Mouse (Mus musculus) midbrain, embryonic 14.5 days (tissue): ENCODE data around the gene Mypn. TPM values are rescaled to one million over a fixed set of nuclear protein-coding genes. Genes with fewer than 3 reads are reported as not detected.

ENCODE experiments used
- ATAC-seq: fragments of 200-750 bp; cut with Nextera tagmentation; 2 replicates; pipeline ENCODE4 v1.8.0; 2017; ENCODE audit warnings: moderate number of reproducible peaks, moderate library complexity; ENCODE audit not compliant: low FRiP score, low TSS enrichment
- DNase-seq: peaks from one replicate; pipeline ENCODE4 v3.0.0-alpha.2; 2015
- H3K27ac ChIP-seq: fragments of 300-500 bp; sonication (generic); replicated peaks from 2 replicates; pipeline ENCODE4 v1.5.1; 2014; ENCODE audit warnings: mild to moderate bottlenecking, low read depth, low read length, moderate library complexity
- H3K27me3 ChIP-seq: fragments of 300-500 bp; sonication (generic); 2 replicates; pipeline ENCODE4 v1.6.1; 2014; ENCODE audit warnings: low read length, control low read depth, mixed read lengths; ENCODE audit not compliant: control insufficient read depth, insufficient read depth
- H3K36me3 ChIP-seq: fragments of 300-500 bp; sonication (generic); 2 replicates; pipeline ENCODE4 v1.6.1; 2014; ENCODE audit warnings: low read length, control low read depth; ENCODE audit not compliant: control insufficient read depth, insufficient read depth
- H3K4me1 ChIP-seq: fragments of 300-500 bp; sonication (generic); 2 replicates; pipeline ENCODE4 v1.6.1; 2014; ENCODE audit warnings: mild to moderate bottlenecking, antibody characterized with exemption, low read length, control low read depth; ENCODE audit not compliant: control insufficient read depth, insufficient read depth
- H3K4me2 ChIP-seq: fragments of 300-500 bp; sonication (generic); 2 replicates; pipeline ENCODE4 v1.6.1; 2014; ENCODE audit warnings: mild to moderate bottlenecking, low read length, moderate library complexity
- H3K4me3 ChIP-seq: fragments of 300-500 bp; sonication (generic); replicated peaks from 2 replicates; pipeline ENCODE4 v1.5.1; 2014; ENCODE audit warnings: low read depth, low read length
- H3K9ac ChIP-seq: fragments of 300-500 bp; sonication (generic); replicated peaks from 2 replicates; pipeline ENCODE4 v1.6.1; 2014; ENCODE audit warnings: mild to moderate bottlenecking, low read length, moderate library complexity
- H3K9me3 ChIP-seq: fragments of 300-500 bp; sonication (generic); 2 replicates; pipeline ENCODE4 v1.6.1; 2016; ENCODE audit warnings: low read length, control low read depth, mixed read lengths; ENCODE audit not compliant: control insufficient read depth
- WGBS: fragments of 180-500 bp; shearing (Covaris S2); extraction: QIAGEN DNeasy Blood & Tissue Kit; methylation state at CpG from one replicate; pipeline ENCODE4 v1.1.7; 2014; 5-methylcytosine and 5-hydroxymethylcytosine counted together
- polyA plus RNA-seq: library from polyadenylated mRNA; unstranded; fragments of >200 nt; fragmentation: Nextera tagmentation; extraction: Ambion mirVana; gene quantifications from 2 replicates; pipeline ENCODE4 v1.2.1, GENCODE M21; 2014

Mypn gene
- polyA plus RNA-seq, 1 experiment from 2014 or later: 0.64 TPM

DNA sequence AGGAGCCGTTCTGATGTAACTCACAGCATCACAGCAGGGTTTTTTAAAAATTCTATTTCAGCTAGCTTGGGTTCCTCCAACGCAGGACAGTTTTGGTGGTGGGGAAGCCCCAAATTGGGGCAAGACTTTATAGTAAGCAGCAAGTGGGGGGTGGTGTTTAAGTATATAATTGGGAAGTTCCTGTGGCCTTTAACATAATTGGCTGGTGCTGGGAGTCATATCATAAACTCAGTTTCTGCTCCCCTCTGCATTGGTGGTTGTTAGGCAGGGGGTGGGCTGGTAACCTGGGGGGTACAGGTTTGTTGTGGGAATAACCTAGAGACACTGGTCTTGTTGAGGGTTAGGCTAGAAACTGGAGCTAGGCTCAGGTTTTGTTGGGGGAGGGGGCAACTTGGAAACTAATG is 37.1 kb upstream of the Mypn start:
- Histone ChIP-seq H3K4me2 (no peak overlapping the region), H3K27me3 (no peaks in the 10 kb centered on the region), H3K9me3 (no peaks in the 10 kb centered on the region), H3K27ac (no peak overlapping the region), H3K4me1 (peaks cover 21% of the 10 kb centered on the region), H3K4me3 (no peak overlapping the region), H3K36me3 (no peaks in the 10 kb centered on the region), H3K9ac (no peak overlapping the region)
- WGBS: 84% methylated on average over 2 of the region's 2 CpGs
- ATAC-seq (no peak), DNase-seq (no peak)

DNA sequence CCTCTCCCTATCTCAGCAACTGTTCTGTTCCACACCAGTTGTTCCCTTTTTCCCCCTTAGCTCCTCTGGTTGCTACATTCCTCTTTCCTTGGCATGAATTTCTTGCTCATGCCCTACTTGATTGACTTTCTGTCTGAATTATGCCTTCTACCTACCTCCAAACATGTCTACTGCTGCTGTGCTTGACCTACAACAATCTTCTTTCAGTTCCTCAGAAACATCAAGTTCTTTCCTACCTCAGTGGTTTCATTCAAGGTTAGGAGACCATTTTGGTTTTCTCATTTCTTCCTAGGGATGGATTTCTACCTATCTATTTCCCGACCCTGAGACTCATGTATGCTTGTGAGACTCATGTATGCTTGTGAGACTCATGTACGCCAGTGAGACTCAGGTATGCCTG is 36.1 kb upstream of the Mypn start:
- ATAC-seq (no peak), DNase-seq (no peak)
- Histone ChIP-seq H3K27ac (no peak overlapping the region), H3K4me3 (no peak overlapping the region), H3K4me2 (no peak overlapping the region), H3K9ac (no peak overlapping the region), H3K36me3 (no peaks in the 10 kb centered on the region), H3K4me1 (peaks cover 13% of the 10 kb centered on the region), H3K27me3 (no peaks in the 10 kb centered on the region), H3K9me3 (no peaks in the 10 kb centered on the region)
- WGBS: 90% methylated on average over 2 of the region's 2 CpGs

DNA sequence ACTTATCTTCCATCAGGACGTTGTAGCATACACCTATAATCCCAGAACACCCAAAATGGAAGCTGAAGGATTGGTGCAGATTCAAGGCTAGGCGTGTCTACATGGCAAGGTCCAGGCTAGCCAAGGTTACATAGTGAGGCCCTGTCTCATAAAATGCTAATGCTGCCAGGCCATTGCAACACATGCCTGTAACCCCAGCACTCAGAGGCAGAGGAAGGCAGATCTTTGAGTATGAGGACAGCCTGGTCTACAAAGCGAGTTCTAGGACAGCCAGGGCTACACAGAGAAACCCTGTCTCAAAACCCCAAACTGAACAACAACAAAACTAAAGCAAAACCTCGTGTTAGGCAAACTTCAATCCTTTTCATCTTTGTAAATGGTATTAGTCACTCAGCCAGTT is 34.3 kb upstream of the Mypn start:
- Histone ChIP-seq H3K27me3 (no peaks in the 10 kb centered on the region), H3K4me2 (no peak overlapping the region), H3K9ac (no peak overlapping the region), H3K36me3 (no peaks in the 10 kb centered on the region), H3K9me3 (no peaks in the 10 kb centered on the region), H3K4me1 (peaks cover 9% of the 10 kb centered on the region), H3K27ac (no peak overlapping the region), H3K4me3 (no peak overlapping the region)
- DNase-seq (no peak), ATAC-seq (no peak)
- WGBS: 81% methylated on average over 4 of the region's 4 CpGs

DNA sequence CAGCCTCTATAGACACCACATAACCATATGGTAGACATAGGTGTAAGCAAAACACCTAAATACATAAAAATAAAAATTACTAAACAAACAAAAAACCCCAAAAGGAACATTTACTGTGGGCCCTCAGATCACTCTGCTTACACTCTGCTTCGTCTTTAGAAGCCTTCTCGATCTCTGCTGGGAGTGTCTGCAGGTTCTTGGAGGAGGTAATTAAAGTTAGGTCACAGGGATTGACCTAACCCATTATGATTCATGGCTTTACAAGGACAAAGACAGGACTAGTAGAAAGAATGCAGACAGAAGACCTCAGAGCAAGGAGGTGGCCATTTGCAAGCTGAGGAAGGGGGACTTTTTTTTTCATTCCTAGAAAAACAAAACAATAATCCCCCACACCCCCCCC is 33.5 kb upstream of the Mypn start:
- WGBS: 63% methylated on average over 2 of the region's 2 CpGs
- ATAC-seq: no peak

DNA sequence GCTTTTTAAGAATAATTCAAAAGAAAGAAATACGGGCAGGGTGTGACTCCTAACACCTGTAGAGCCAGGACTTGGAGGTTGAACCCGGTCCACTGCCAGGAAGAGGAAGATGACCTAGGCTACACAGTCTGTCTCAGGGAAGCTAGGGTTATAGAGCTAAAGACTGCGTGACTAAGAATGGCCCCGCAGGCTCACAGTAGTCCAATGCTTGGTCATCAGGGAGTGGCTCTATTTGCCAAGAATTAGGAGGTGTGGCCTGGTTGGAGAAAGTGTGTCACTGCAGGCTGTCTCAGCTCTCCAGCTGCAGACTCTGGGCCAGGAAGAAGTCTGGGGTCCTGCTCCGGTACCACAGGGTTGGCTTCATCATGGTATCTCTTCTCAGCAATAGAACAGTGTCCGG is 32.9 kb upstream of the Mypn start:
- Histone ChIP-seq H3K27ac (no peak overlapping the region), H3K36me3 (no peaks in the 10 kb centered on the region), H3K4me3 (no peak overlapping the region), H3K9me3 (no peaks in the 10 kb centered on the region), H3K27me3 (no peaks in the 10 kb centered on the region), H3K4me2 (no peak overlapping the region), H3K4me1 (no peaks in the 10 kb centered on the region), H3K9ac (no peak overlapping the region)
- DNase-seq: no peak
- ATAC-seq: no peak
- WGBS: 94% methylated on average over 6 of the region's 6 CpGs

More for the DNA sequence above, 33.5 kb upstream of the Mypn start:
- Histone ChIP-seq H3K27ac (no peak overlapping the region), H3K9ac (no peak overlapping the region), H3K4me1 (peaks cover under 1% of the 10 kb centered on the region; the same call in 1 of the 2 replicates), H3K4me3 (no peak overlapping the region), H3K36me3 (no peaks in the 10 kb centered on the region), H3K4me2 (no peak overlapping the region), H3K9me3 (no peaks in the 10 kb centered on the region), H3K27me3 (no peaks in the 10 kb centered on the region)
- DNase-seq: no peak

DNA sequence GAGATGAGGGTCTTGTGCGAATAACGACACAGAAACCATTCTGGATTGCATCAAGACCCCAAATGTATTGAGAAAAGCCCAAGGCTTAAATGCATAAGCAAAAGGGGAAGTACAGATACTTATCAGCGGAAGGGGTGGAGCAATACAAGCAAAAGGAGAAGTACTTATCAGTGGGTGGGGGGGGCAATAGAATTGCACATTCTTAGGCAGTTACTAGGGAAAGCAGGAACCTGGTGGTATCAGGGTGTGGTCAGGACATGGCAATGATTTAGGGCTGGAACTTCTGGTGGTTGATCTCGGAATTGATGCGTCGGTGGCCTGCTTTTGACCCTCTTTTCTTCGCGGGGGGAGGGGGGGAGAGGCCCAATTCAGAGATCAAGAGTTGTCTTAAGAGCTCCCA is 32.1 kb upstream of the Mypn start:
- DNase-seq: no peak
- no peaks in the 10 kb centered on the region for H3K9me3 ChIP-seq
- WGBS: 80% methylated on average over 8 of the region's 8 CpGs
- no peak overlapping the region for H3K27ac ChIP-seq
- no peak overlapping the region for H3K9ac ChIP-seq
- no peaks in the 10 kb centered on the region for H3K36me3 ChIP-seq
- no peaks in the 10 kb centered on the region for H3K4me1 ChIP-seq
- ATAC-seq: no peak
- H3K27me3 ChIP-seq: no peaks in the 10 kb centered on the region
- no peak overlapping the region for H3K4me2 ChIP-seq
- no peak overlapping the region for H3K4me3 ChIP-seq

DNA sequence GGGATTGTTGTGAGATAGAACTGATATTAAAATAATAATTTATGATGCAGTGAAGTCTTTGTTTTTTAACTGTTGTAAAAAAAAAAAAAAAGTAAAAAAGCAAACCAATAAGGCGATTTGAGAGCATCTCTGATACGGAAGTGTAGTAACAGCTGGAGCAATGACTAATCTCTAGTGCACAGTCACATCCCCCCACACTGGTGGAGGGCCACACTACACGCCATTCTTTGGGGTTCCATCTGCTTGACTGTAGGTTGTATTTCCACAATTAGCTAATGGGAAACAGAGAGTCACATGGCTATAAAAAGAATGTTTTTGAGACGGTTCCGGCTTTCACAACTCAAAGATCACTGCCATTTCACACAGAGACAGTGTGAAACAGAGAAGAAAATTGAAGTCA is 30.4 kb upstream of the Mypn start:
- WGBS: 91% methylated on average over 5 of the region's 5 CpGs
- no peaks in the 10 kb centered on the region for H3K4me1 ChIP-seq

DNA sequence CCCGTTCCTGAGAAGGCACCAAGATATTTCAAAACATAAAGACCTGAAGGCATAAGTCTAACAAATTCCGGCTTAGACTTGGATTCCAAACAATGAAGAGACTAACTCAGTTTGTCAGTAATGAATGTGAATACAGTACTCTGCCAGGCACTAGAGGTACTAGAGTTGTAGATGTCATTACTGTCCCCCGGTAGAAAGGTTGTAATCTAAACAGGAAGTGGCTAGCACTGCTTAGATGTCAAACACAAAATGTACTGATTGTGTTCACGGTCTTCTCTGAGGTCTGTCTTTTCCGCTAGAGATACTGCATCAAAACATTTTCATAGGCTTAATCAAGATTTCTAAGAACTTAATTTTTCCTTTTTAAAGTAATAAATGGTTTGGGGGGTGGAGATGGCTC is 27.9 kb upstream of the Mypn start:
- Histone ChIP-seq H3K4me1 (no peaks in the 10 kb centered on the region), H3K9ac (no peak overlapping the region), H3K9me3 (no peaks in the 10 kb centered on the region), H3K27ac (no peak overlapping the region), H3K4me3 (no peak overlapping the region), H3K27me3 (no peaks in the 10 kb centered on the region), H3K4me2 (no peak overlapping the region), H3K36me3 (no peaks in the 10 kb centered on the region)
- no peak for ATAC-seq
- 89% methylated on average over 5 of the region's 5 CpGs for WGBS
- no peak for DNase-seq

More for the DNA sequence above, 30.4 kb upstream of the Mypn start:
- Histone ChIP-seq H3K9ac (no peak overlapping the region), H3K4me2 (no peak overlapping the region), H3K36me3 (no peaks in the 10 kb centered on the region), H3K27me3 (no peaks in the 10 kb centered on the region), H3K9me3 (no peaks in the 10 kb centered on the region), H3K4me3 (no peak overlapping the region), H3K27ac (no peak overlapping the region)
- no peak for ATAC-seq
- no peak for DNase-seq

DNA sequence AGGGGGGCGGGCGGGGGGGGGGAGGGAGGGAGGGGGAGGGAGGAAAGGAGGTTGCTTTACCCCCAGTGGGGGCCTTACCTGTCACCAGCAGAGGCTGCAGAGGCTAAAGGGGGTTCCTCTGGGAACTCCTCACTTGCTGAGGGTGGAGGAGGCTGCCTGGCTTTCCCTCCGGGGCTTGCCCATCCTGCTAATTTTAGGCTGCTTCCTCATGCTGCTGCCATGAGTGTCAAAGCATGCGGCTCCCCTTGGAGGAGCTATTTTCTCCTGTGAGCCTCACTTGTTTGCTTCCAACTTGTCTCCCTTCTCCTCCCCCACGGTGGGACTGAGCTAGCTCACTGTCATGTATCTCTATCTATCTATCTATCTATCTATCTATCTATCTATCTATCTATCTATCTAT is 27.1 kb upstream of the Mypn start:
- Histone ChIP-seq H3K27me3 (no peaks in the 10 kb centered on the region), H3K9me3 (no peaks in the 10 kb centered on the region), H3K4me1 (no peaks in the 10 kb centered on the region), H3K9ac (no peak overlapping the region), H3K4me2 (no peak overlapping the region), H3K36me3 (no peaks in the 10 kb centered on the region), H3K4me3 (no peak overlapping the region), H3K27ac (no peak overlapping the region)
- WGBS: 62% methylated on average over 3 of the region's 5 CpGs
- DNase-seq (no peak), ATAC-seq (no peak)
